Mouse (Mus musculus): ENCODE results near the gene Camk1.

- TF ChIP-seq CTCF (IDR thresholded peaks at IDR 0.05; ENCODE audit: low read depth, low read length) (no peak), POLR2A (IDR thresholded peaks at IDR 0.05; ENCODE audit: extremely low read depth, insufficient read depth, low read length) (no peak)
Observed at GRCm38 (mm10) chr6:113366639-113367038, 22.9 kb upstream of the Camk1 start.

Data from liver, adult 2 months (tissue).